ENCODE assay signal across 8 mouse cellular contexts in genomic region chr7:24593621-24594308, GRCm38 (mm10). TPM values are rescaled to one million over a fixed set of nuclear protein-coding genes. Genes with fewer than 3 reads are reported as not detected.
DNase-seq lines count a peak whose midpoint lies in the region; ATAC-seq and TF ChIP-seq lines count a peak whose summit lies in the region.

No protein-coding gene starts in this region.

- WGBS in intestine, embryonic 15.5 days = 2% methylated on average over 39 of the region's 39 CpGs
- 2% methylated on average over 39 of the region's 39 CpGs for WGBS in limb, embryonic 14.5 days
- WGBS in midbrain, embryonic 14.5 days = 2% methylated on average over 38 of the region's 39 CpGs
- WGBS in small intestine, adult 2 months = under 1% methylated on average over 39 of the region's 39 CpGs

- H3K27ac ChIP-seq in testis, adult 2 months (ENCODE audit: control insufficient read depth, insufficient read depth, low read depth, low read length) = no peak overlapping the region
- no peak overlapping the region for H3K27ac ChIP-seq in intestine, embryonic 15.5 days
- no peak overlapping the region for H3K27ac ChIP-seq in limb, embryonic 14.5 days (replicated peaks; ENCODE audit: low read depth, low read length)
- H3K27ac ChIP-seq in midbrain, embryonic 14.5 days (replicated peaks; ENCODE audit: low read depth, low read length) = no peak overlapping the region
- no peak overlapping the region for H3K27ac ChIP-seq in small intestine, adult 2 months (ENCODE audit: insufficient read depth, low read depth, low read length)

- H3K9ac ChIP-seq in intestine, embryonic 15.5 days = peak overlapping the region; percentile 53
- H3K9ac ChIP-seq in limb, embryonic 14.5 days (ENCODE audit: low read depth, low read length, severe bottlenecking) = peak overlapping the region; percentile 77
- H3K9ac ChIP-seq in midbrain, embryonic 14.5 days (replicated peaks; ENCODE audit: low read length) = peak overlapping the region; percentile 68

- ATAC-seq in intestine, embryonic 15.5 days = peak; percentile 95
- ATAC-seq in limb, embryonic 14.5 days (ENCODE audit: low FRiP score, low read depth) = peak; percentile 92
- ATAC-seq in midbrain, embryonic 14.5 days (ENCODE audit: low FRiP score, low TSS enrichment) = peak; percentile 84

- H3K27me3 ChIP-seq in testis, adult 2 months (ENCODE audit: control insufficient read depth, insufficient read depth, low read length) = no peaks in the 10 kb centered on the region; the same call in 1 of the 2 replicates
- H3K27me3 ChIP-seq in intestine, embryonic 15.5 days (replicated peaks) = no peaks in the 10 kb centered on the region
- H3K27me3 ChIP-seq in limb, embryonic 14.5 days (ENCODE audit: control insufficient read depth, insufficient read depth, low read length) = no peaks in the 10 kb centered on the region
- peaks cover 5% of the 10 kb centered on the region; the same call in 1 of the 2 replicates for H3K27me3 ChIP-seq in midbrain, embryonic 14.5 days (ENCODE audit: control insufficient read depth, insufficient read depth, low read length)
- no peaks in the 10 kb centered on the region for H3K27me3 ChIP-seq in small intestine, adult 2 months (ENCODE audit: control insufficient read depth, insufficient read depth, low read length)

- H3K9me3 ChIP-seq in intestine, embryonic 15.5 days = no peaks in the 10 kb centered on the region
- no peaks in the 10 kb centered on the region for H3K9me3 ChIP-seq in limb, embryonic 14.5 days (ENCODE audit: control insufficient read depth, low read length)
- no peaks in the 10 kb centered on the region for H3K9me3 ChIP-seq in midbrain, embryonic 14.5 days (ENCODE audit: control insufficient read depth, low read length)

- no peak for TF ChIP-seq POLR2A in testis, adult 2 months (IDR thresholded peaks at IDR 0.05; ENCODE audit: control insufficient read depth, low read depth, low read length)
- no peak for TF ChIP-seq POLR2A in limb, embryonic 14.5 days (IDR thresholded peaks at IDR 0.05; ENCODE audit: borderline replicate concordance, extremely low read depth, insufficient read depth, insufficient read length)
- TF ChIP-seq POLR2A in small intestine, adult 2 months (IDR thresholded peaks at IDR 0.05; ENCODE audit: low read depth, low read length) = peak; percentile 79

- H3K36me3 ChIP-seq in testis, adult 2 months (ENCODE audit: control insufficient read depth, insufficient read depth, low read length) = no peaks in the 10 kb centered on the region
- H3K36me3 ChIP-seq in intestine, embryonic 15.5 days = no peaks in the 10 kb centered on the region
- no peaks in the 10 kb centered on the region; the same call in 1 of the 2 replicates for H3K36me3 ChIP-seq in limb, embryonic 14.5 days (ENCODE audit: control insufficient read depth, insufficient read depth, low read length)
- H3K36me3 ChIP-seq in midbrain, embryonic 14.5 days (ENCODE audit: control insufficient read depth, insufficient read depth, low read length) = no peaks in the 10 kb centered on the region
- no peaks in the 10 kb centered on the region for H3K36me3 ChIP-seq in small intestine, adult 2 months (ENCODE audit: control insufficient read depth, insufficient read depth, low read length)

- peak overlapping the region; percentile 80 for H3K4me2 ChIP-seq in intestine, embryonic 15.5 days (replicated peaks)
- H3K4me2 ChIP-seq in limb, embryonic 14.5 days (replicated peaks; ENCODE audit: low read depth, low read length, severe bottlenecking) = peak overlapping the region; percentile 72
- peak overlapping the region; percentile 74 for H3K4me2 ChIP-seq in midbrain, embryonic 14.5 days (ENCODE audit: low read length)

- peaks cover 11% of the 10 kb centered on the region for H3K4me1 ChIP-seq in testis, adult 2 months (ENCODE audit: control insufficient read depth, insufficient read depth, low read length)
- H3K4me1 ChIP-seq in intestine, embryonic 15.5 days (replicated peaks) = peaks cover 19% of the 10 kb centered on the region
- peaks cover 12% of the 10 kb centered on the region for H3K4me1 ChIP-seq in limb, embryonic 14.5 days (ENCODE audit: control insufficient read depth, insufficient read depth, low read length)
- peaks cover 8% of the 10 kb centered on the region; the same call in 1 of the 2 replicates for H3K4me1 ChIP-seq in midbrain, embryonic 14.5 days (ENCODE audit: control insufficient read depth, insufficient read depth, low read length)
- H3K4me1 ChIP-seq in small intestine, adult 2 months (ENCODE audit: control insufficient read depth, insufficient read depth, insufficient read length, low read length) = peaks cover 15% of the 10 kb centered on the region; the same call in 1 of the 2 replicates

- no peak for DNase-seq in testis, postnatal 14 days (ENCODE audit: low spot score)
- peak; percentile 89 for DNase-seq in embryo, embryonic 11 days
- DNase-seq in gastrocnemius, postnatal 36 days = peak; percentile 65 to 67
- DNase-seq in limb, embryonic 14.5 days (ENCODE audit: low spot score) = peak; percentile 49
- DNase-seq in midbrain, embryonic 14.5 days = peak; percentile 83

- intact Hi-C loops in gastrocnemius, postnatal 36 days (cut with DNase I) = no loop called here

- H3K4me3 ChIP-seq in testis, adult 2 months (ENCODE audit: control insufficient read depth, low read depth, low read length) = peak overlapping the region; percentile 79
- H3K4me3 ChIP-seq in intestine, embryonic 15.5 days (replicated peaks) = peak overlapping the region; percentile 56
- peak overlapping the region; percentile 72 for H3K4me3 ChIP-seq in limb, embryonic 14.5 days (replicated peaks; ENCODE audit: low read length)
- H3K4me3 ChIP-seq in midbrain, embryonic 14.5 days (replicated peaks; ENCODE audit: low read depth, low read length) = peak overlapping the region; percentile 61
- peak overlapping the region; percentile 85 for H3K4me3 ChIP-seq in small intestine, adult 2 months (ENCODE audit: low read depth, low read length)

- no peak for TF ChIP-seq CTCF in testis, adult 2 months (IDR thresholded peaks at IDR 0.05; ENCODE audit: control insufficient read depth, insufficient read depth, insufficient replicate concordance, low read depth, low read length)
- 0 out of 2 replicates have a peak, but pooled peaks have one; percentile 10 for TF ChIP-seq CTCF in small intestine, adult 2 months (IDR thresholded peaks at IDR 0.05; ENCODE audit: extremely low read depth, insufficient read length, insufficient replicate concordance, low read depth, low read length)

RNA-seq across cellular contexts. Expression of gene Zfp575, which starts 6.3 kb away (rescaled TPM):
- 0.04 and 0.06 TPM in 2 replicates for polyA plus RNA-seq in testis, adult 2 months (2012; rRNA removed)
- total RNA-seq in gastrocnemius, postnatal 36 days (2021) = under 1 TPM in 1 of 2 experiments, not detected in 1; 0.18 TPM
- polyA plus RNA-seq in intestine, embryonic 15.5 days (2015; fragmentation: Nextera tagmentation; extraction: Ambion mirVana) = 3.2 and 3.6 TPM in 2 replicates
- 4.5 and 7.6 TPM in 2 replicates for polyA plus RNA-seq in limb, embryonic 14.5 days (2012; rRNA removed)
- 5.0 TPM in 2 replicates for polyA plus RNA-seq in limb, embryonic 14.5 days (2014; fragmentation: Nextera tagmentation; extraction: Ambion mirVana)
- 9.2 and 12.1 TPM in 2 replicates for polyA plus RNA-seq in midbrain, embryonic 14.5 days (2014; fragmentation: Nextera tagmentation; extraction: Ambion mirVana)
- 0.62 and 0.79 TPM in 2 replicates for polyA plus RNA-seq in small intestine, adult 2 months (2012; rRNA removed)

RNA-seq across cellular contexts. Expression of gene Ethe1, which starts 6.4 kb away (rescaled TPM):
- polyA plus RNA-seq in testis, adult 2 months (2012; rRNA removed) = 1.3 and 1.5 TPM in 2 replicates
- 10 to 100 TPM; 23.0 to 24.2 TPM for total RNA-seq in gastrocnemius, postnatal 36 days (2021)
- 35.7 and 36.7 TPM in 2 replicates for polyA plus RNA-seq in intestine, embryonic 15.5 days (2015; fragmentation: Nextera tagmentation; extraction: Ambion mirVana)
- polyA plus RNA-seq in limb, embryonic 14.5 days (2012; rRNA removed) = 19.9 and 21.9 TPM in 2 replicates
- 30.7 and 31.5 TPM in 2 replicates for polyA plus RNA-seq in limb, embryonic 14.5 days (2014; fragmentation: Nextera tagmentation; extraction: Ambion mirVana)
- 18.5 and 24.2 TPM in 2 replicates for polyA plus RNA-seq in midbrain, embryonic 14.5 days (2014; fragmentation: Nextera tagmentation; extraction: Ambion mirVana)
- polyA plus RNA-seq in small intestine, adult 2 months (2012; rRNA removed) = 44.2 and 47.3 TPM in 2 replicates

RNA-seq across cellular contexts. Expression of gene Phldb3, which starts 16.8 kb away (rescaled TPM):
- 0.52 and 0.85 TPM in 2 replicates for polyA plus RNA-seq in testis, adult 2 months (2012; rRNA removed)
- under 1 TPM; 0.30 to 0.66 TPM for total RNA-seq in gastrocnemius, postnatal 36 days (2021)
- 0.35 and 0.39 TPM in 2 replicates for polyA plus RNA-seq in intestine, embryonic 15.5 days (2015; fragmentation: Nextera tagmentation; extraction: Ambion mirVana)
- polyA plus RNA-seq in limb, embryonic 14.5 days (2012; rRNA removed) = 4.1 and 5.5 TPM in 2 replicates
- 0.70 and 1.2 TPM in 2 replicates for polyA plus RNA-seq in limb, embryonic 14.5 days (2014; fragmentation: Nextera tagmentation; extraction: Ambion mirVana)
- polyA plus RNA-seq in midbrain, embryonic 14.5 days (2014; fragmentation: Nextera tagmentation; extraction: Ambion mirVana) = not detected in 2 replicates
- 2.3 and 7.5 TPM in 2 replicates for polyA plus RNA-seq in small intestine, adult 2 months (2012; rRNA removed)

RNA-seq across cellular contexts. Expression of gene Lypd3, which starts 42.6 kb away (rescaled TPM):
- polyA plus RNA-seq in testis, adult 2 months (2012; rRNA removed) = 0.06 and 0.16 TPM in 2 replicates
- not detected for total RNA-seq in gastrocnemius, postnatal 36 days (2021)
- 0.44 and 0.64 TPM in 2 replicates for polyA plus RNA-seq in intestine, embryonic 15.5 days (2015; fragmentation: Nextera tagmentation; extraction: Ambion mirVana)
- polyA plus RNA-seq in limb, embryonic 14.5 days (2012; rRNA removed) = 24.8 and 30.4 TPM in 2 replicates
- polyA plus RNA-seq in limb, embryonic 14.5 days (2014; fragmentation: Nextera tagmentation; extraction: Ambion mirVana) = 38.8 and 50.7 TPM in 2 replicates
- 0.13 and 0.26 TPM in 2 replicates for polyA plus RNA-seq in midbrain, embryonic 14.5 days (2014; fragmentation: Nextera tagmentation; extraction: Ambion mirVana)
- polyA plus RNA-seq in small intestine, adult 2 months (2012; rRNA removed) = 0.42 and 0.70 TPM in 2 replicates

RNA-seq across cellular contexts. Expression of gene Xrcc1, which starts 47.7 kb away (rescaled TPM):
- 69.4 and 79.8 TPM in 2 replicates for polyA plus RNA-seq in testis, adult 2 months (2012; rRNA removed)
- 10 to 100 TPM; 17.1 to 21.4 TPM for total RNA-seq in gastrocnemius, postnatal 36 days (2021)
- polyA plus RNA-seq in intestine, embryonic 15.5 days (2015; fragmentation: Nextera tagmentation; extraction: Ambion mirVana) = 79.9 and 101 TPM in 2 replicates
- 133 and 155 TPM in 2 replicates for polyA plus RNA-seq in limb, embryonic 14.5 days (2012; rRNA removed)
- 103 and 106 TPM in 2 replicates for polyA plus RNA-seq in limb, embryonic 14.5 days (2014; fragmentation: Nextera tagmentation; extraction: Ambion mirVana)
- 55.0 and 55.8 TPM in 2 replicates for polyA plus RNA-seq in midbrain, embryonic 14.5 days (2014; fragmentation: Nextera tagmentation; extraction: Ambion mirVana)
- 12.3 and 24.7 TPM in 2 replicates for polyA plus RNA-seq in small intestine, adult 2 months (2012; rRNA removed)
